Mouse (Mus musculus): ENCODE measurements around the gene Tspan7.

DNA sequence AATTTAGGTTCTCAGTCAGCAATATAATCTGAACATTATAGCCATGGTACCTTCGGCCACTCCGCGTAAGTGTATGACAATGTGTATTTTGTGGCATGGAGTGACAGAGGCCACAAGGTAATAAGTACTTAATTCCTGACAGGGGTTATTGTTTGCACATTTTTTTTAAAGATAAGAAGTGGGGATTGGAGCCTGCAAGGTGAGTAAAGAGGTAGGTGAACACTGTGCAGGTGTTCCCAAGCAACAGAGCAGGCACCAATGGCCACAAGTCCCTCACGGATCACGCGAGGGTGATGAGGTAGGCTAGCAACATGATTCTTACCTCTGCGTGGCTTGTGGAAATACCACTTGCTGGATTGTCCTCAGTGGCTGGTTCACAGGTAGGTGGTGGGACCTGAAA is 108.6 kb downstream of the Tspan7 start:
- TF ChIP-seq CTCF (IDR thresholded peaks at IDR 0.05; ENCODE audit: low read depth): no peak
- no peak for TF ChIP-seq EP300 (IDR thresholded peaks at IDR 0.05; ENCODE audit: low read depth)

All from heart, postnatal 0 days (tissue).